Mouse (Mus musculus) erythroblast, adult 5-6 weeks (primary cell): ENCODE data around the gene Samd13. TPM values are rescaled to one million over a fixed set of nuclear protein-coding genes. Genes with fewer than 3 reads are reported as not detected.
A peak's percentile ranks its signal among the peaks of the same experiment; 100 is the strongest.

Experiments used
- ATAC-seq: replicated peaks from 2 replicates; pipeline ENCODE4 v1.8.0; 2016; ENCODE audit warnings: moderate number of reproducible peaks, mild to moderate bottlenecking, moderate TSS enrichment, inconsistent platforms; ENCODE audit not compliant: poor library complexity, low FRiP score, severe bottlenecking
- total RNA-seq, 2 experiments: library from RNA; stranded (forward) in 1 of 2; stranded (reverse) in 1 of 2; fragments of 150-400 nt in 1 of 2; fragments of 200-764, 138-1000 nt in 1 of 2; gene quantifications; 2 replicates each; pipeline versions ENCODE4 v1.2.3 to v1.2.4; 2015 to 2017; ENCODE audit warnings: low replicate concordance in 2 of 2

The Samd13 gene
- total RNA-seq, 2 experiments from 2014 or later, result 0.60 TPM; not detected in 1

DNA sequence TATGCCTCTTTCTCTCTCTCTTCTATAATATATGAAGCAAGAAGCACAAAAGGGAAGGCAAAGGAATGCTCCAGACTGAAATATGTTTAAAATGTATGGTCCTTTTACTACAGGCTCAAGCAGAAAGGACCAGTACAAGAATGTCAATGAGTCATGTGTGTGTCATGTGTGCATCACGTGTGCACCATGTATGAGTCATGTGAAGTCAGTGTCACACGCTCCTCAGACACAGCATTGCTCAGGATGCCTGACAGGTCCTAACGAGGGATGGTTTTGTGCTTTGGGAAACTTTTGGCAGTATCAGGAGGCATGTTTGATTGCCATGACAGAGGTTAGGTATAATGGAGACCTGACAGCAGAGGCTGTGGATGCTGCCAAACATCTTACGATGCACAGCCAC is 9.2 kb downstream of the Samd13 start:
- no peak for ATAC-seq

DNA sequence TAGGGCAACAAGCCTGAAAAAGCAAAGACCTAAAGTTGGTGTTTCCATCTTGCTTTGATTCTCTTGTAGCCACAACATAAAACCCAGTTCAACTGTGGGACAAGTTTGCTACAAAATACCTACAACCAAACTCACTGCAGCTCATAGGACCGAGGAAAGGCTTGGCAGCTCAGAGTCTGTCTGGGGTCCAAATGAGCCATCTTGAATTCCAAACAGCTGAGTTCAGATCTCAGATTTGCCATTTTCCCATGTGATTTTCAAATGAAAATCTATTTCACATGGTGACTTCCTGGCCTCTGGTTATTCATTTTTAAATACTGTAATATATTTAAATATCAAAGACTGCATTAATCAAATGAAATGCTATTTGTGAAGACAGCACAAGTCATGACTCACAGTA is 10.3 kb downstream of the Samd13 start:
- no peak for ATAC-seq

DNA sequence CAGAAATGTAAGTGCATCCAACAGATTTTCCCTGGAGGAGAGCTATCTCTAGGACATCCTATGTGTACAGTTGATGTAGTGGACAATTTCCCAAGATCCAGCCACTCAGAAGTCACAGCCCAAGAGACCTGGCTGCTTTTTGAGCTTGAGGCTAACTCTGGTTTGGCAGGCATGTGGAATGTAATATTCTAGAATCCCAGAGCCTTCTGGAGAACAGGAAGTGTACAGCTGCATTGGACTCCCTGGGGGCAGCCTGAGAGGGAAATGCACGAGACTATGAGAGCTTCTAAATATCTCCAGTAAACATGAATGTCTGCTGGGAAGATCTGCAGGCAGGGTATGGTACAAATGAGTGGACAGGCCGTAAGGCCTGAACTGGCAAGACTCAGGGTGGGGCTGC is 14.3 kb downstream of the Samd13 start:
- ATAC-seq, result no peak

DNA sequence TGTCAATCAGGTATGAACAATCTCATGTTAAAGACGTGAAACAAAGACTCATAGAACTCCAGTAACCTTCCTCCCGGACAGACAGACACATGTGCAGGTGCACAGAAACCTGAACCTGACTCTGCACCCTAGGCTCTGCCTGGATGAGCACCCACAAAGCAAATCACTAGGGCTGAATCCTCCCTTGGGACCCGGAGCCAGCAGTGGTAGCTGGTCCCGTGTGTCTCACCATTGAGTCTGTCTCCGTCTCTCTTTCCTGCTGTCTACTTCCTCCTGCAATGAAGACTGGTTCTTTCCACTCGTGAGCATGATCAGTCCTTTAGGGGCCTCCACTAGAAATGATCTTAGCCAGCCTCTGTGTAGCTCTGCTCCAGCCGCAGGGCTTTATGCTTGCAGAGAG is 23.5 kb downstream of the Samd13 start:
- no peak for ATAC-seq

DNA sequence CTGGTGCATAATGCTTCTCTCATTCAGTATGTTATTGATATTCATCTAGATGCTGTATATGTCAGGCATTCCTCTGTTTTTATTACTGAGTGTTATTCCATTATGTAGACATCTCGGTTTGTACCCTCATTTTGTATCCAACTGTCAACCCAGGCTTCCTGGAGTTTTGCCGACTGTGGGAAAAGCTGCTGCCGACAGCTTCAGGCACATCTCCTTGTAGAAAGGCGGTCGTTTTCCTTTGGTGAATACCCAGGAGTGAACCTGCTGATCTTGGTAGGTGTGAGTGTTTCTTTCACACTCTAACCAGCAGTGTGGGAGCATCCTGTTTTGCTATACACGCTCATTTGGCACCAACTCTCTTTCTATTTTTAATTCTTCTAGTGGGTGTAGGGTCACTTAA is 24.4 kb downstream of the Samd13 start:
- ATAC-seq, result no peak

DNA sequence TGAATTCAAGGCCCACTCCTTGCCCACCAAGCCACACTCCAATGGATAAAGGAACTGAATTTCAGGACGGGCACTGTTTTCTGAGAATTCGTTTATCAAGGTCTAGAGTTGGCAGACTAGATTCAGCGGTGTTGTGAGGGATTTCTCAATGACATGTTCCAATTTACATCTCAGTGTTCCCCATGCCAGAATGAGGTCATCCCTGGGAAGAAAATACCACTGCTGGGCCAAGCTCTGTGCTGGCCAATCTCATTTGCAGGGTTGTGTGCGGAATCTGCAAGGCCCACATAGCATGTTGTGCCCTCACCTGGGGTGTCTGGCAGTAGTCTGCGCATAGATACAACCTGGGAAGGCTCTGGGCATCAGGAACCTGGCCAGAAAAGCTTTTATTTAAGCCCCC is 26.1 kb downstream of the Samd13 start:
- ATAC-seq, result no peak

DNA sequence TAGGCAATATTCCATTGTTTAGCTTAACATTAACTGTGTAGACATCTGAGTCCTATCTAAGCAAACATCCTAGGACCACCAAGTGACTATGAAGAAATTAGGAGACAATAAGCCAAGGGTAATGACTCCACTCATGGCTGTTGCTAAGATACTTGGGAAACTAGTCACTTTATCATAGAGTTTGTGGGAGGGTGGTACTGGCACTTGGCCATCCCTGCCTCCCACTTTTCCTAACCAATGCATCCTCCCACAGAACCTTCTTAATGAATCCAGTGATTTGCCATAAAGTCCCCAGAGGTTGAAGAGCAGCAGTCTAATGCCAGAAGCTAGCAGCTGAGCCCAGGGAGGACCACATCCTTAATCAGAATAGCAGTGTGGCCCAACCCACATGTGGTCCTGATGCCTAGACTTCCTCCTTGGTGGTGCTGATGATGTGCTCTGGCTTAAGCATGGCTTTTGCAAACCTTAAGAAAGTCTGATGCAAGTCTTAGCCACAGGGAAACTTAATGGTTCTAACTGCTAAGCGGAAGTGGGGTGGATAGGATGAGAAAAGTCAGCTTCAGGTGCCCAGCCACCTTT is 27.2 kb downstream of the Samd13 start:
- ATAC-seq, result no peak

DNA sequence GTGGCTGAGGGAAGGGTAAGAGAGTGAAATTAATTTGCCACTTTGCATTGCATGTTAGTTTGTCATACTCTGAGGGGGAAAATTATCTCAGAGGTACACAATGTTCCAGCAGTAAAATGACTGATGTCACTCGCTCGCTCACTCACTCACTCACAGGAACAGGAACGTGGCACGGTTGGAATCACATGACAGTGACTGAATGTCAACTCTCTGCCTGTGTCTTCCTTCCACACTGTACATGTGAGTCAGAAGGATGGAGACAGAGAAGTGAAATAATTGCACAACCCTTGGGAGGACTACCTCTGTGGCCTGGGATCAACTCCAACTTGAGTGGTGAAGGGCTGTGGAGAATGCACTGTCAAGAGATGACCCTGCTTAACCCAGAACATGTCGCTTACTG is 28.0 kb downstream of the Samd13 start:
- no peak for ATAC-seq

DNA sequence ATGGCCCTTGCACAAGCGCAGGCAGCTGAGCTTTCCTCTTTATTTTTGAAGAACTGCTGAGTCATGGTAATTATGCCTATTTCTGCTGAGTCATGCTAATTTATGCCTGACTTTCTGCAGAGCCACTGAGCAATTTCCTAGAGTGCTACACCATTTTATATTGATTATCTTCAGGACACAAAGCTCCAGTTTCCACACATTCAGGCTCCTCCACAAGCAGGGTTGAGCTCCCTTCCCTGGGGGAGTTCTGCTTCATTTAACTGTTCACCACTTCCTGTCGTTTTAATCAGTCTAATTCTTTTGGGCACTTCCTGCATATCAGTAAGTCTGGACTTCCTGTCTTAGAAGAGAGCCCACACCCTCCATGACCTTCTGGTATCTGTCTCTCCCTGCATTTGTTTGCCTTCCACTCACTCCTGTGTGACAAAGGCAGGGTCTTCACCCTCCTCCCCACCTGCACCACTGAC is 30.2 kb downstream of the Samd13 start:
- ATAC-seq, result peak; percentile 78

DNA sequence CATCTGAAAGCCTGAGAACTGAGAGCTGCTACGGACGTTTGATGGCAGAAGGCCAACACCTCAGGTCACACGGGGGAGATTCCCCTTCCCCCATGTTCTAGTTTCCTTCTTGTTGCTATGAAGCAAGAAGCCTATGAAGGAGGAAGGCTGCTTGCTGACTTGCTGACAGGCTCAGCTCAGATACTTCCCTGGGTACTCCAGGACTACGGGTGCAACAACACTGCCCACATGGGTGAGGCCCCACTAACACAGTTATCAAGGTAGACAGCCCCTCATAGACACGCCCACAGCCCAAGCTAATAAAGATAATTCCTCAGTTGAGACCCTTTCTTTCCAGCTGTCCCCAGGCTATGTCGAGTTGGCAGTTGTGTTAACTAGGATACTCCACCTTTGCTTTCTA is 31.7 kb downstream of the Samd13 start:
- ATAC-seq, result peak; percentile 50; the same call in 1 of the 2 replicates

DNA sequence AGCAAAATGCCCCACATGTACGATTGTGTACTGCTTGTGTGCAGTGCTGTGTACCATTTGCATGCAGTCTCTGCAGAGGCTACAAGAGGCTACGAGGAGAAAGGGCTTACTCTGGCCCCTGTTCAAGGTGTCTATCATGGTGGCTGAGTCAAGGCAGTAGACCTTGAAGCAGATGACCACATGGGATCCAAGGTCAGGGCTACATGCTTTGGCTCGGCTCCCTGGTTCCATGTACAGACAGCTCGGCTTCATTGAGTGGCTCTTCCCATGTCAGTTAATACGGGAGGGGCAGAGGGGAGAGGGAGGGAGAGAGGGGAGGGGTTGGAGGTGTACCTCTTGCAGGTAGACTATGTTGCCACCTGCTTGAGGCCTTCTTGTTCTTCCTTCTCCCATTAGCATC is 33.0 kb downstream of the Samd13 start:
- ATAC-seq, result no peak

DNA sequence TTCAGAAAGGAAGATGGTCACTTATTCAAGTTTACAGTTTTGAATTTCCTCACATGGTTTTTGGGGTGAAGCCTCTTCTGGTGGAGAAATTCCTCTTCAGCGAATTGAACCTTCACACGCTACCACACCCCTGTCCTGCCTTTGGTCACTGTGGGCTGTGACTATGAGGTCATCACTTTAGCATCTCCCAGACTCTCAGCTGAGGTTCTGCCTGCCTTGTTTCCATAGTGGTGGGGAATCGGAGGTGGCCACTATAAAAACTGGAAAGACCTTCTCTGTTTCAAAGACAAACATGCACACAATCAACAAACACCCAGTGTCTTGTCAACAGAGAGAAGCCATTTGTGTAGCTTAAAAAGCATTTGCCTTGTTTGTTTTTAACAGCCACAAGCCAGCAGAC is 34.2 kb downstream of the Samd13 start, which contains the start of gene 4930503B20Rik:
Gene 4930503B20Rik, minus strand, starts transcription at position 101 of the 400 bp plus-strand sequence.
- no peak for ATAC-seq

DNA sequence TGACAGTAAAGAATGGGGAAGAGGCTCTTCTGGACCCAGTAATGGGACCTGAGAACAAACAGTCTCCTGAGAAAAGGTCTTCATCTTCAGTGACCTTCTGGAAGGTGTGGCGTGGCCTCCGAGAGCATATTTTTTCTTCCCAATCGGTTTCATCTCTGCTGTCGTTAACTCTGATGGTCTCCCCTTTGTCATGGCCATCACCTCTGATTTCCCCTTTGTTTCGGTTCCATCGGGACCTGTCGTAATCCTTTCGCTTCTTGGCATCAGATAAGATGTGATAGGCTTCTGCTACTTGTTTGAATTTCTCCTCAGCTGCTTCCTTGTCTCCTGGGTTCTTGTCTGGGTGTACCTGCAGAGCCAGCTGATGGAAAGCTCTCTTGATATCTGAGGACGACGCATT is 34.7 kb downstream of the Samd13 start:
- no peak for ATAC-seq

DNA sequence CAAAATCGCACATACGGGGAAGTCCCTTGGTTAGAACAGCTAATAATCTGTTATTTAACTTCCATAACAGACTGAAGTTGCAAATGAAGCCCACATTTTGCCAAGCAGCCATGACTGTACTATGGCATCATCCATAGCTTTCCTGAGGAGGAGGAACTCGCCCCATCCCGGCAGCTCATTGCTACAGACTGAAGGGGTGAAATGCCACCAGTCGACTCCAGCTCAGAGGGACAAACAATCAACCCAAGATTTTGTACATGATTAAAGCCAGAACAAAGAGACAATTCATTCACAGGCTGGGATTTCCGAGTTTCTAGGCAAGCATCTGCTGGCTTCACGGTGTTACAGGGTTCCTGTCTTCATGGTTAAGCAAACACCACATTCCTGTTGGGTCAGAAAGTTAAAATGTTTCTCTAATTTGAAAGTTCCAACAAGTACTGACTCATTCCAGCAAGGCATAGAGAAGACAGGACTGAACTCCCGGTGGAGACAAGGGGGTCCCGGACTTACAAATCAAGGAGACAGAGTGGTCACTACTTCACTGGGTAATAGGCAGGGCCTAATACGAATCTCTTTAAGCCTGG is 36.0 kb downstream of the Samd13 start:
- ATAC-seq, result no peak

DNA sequence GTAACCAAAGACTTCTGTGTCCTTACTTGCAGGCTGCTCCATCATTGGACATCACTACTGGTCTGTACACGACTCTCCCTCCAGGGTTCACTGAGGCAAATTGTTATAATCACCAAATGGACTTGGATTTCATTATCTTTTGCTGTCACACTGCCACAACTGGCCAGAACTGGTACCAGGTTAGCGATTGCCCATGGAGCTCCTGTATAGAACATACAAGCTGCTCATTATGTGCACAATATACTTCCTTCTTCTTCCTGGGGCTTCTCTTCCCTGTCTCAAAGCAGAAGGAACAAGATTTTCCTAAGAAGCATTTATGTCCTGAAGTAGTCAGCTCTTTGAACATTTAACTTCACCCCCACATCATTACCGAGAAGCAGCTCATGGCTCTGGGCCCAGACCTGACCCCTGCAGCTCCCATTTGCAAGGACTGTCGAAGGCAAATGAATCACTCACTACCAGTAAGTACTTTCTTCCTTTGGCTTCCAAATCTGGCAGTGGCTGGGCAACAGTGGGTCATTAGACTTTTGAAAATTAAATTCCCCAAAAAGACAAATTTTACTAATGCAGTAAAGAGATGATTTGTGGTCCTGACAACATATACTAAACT is 43.5 kb downstream of the Samd13 start:
- no peak for ATAC-seq

DNA sequence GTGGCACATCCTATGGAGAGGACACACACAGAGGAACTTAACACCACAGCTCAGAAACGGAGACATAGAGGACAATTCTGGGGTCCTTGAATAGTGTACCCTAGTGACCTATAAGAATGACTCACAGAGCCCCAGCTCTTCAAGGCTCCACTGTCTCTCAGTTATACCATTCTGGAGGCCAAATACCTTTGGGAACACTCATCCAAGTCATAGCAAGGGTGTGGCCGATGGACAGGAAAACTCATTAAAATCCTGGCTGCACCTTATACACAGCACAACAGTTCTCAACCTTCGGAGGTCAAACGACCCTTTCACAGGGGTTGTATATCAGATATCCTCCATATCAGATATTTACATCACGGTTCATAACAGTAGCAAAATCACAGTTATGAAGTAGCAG is 52.9 kb downstream of the Samd13 start:
- no peak for ATAC-seq

DNA sequence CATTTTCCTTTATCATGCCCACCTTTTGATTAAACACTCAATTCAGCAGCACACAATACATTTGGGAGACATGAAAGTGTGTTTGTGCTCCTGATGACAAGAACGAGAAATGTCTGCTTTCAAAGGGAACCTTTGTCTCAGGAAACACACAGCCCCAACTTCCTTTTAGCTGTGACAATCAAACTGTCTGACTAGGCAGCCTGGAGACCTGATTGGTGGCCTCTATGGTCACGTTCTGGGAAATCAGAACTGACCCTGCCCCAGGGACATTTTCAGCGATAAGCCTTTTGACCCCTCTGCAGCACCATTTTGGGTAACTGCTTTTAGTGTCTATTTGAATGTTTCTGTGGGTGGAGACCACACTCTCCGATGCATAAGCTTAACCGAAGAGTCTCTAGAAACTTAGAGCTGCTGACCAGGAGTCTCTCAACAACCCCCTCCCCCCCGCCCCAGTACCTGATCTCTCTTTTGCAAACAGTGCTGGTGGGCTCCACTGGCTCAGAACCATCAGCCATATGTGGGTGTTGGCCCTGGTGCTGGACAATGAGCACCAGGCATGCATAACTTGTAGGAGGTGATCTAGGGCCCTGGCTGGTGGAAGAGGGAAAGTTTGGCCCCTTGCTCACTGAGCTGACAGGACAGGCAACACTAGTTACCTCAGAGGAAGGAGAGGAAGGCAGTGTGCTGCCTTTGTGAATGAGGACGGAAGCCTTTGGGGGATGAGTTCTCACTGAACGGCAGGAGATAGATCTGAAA is 57.0 kb downstream of the Samd13 start:
- ATAC-seq, result no peak

DNA sequence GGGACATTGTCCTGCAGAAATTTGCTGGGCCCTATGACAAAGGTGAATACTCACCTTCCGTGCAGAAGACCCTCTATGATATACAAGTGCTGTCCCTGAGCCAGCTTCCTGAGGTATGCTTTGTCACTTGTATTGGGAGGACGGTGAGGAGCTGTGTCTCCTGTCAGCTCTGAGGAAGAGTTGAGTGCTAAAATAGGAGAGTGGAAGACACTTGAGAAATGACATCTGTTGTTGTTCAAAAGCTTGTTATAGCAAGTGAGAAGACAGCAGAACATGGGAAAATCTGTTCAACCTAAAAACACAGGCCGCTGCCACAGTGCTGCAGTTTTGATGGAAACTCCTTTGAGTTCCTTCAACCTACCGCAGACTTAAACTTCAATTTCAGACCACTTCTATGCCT is 59.6 kb downstream of the Samd13 start:
- ATAC-seq, result no peak

DNA sequence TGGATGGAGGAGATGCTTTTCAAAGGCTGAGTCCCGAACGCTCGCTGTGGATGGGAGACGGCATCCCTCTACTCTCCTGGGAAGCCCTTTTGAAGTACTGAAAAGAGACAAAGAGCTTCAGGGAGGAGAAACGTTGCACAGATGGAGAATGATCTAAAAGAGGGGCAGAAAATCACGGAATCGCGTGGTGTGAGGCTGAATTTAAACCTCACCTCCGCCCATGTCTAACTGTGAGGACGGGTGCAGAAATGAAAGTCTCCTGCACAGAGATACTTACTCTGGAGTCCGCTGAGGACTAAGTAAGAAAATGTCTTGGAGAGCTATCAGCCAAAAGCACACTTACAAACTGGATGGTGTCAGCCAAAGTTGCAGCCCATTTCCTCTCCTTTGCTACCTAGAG is 63.4 kb downstream of the Samd13 start:
- ATAC-seq, result no peak

DNA sequence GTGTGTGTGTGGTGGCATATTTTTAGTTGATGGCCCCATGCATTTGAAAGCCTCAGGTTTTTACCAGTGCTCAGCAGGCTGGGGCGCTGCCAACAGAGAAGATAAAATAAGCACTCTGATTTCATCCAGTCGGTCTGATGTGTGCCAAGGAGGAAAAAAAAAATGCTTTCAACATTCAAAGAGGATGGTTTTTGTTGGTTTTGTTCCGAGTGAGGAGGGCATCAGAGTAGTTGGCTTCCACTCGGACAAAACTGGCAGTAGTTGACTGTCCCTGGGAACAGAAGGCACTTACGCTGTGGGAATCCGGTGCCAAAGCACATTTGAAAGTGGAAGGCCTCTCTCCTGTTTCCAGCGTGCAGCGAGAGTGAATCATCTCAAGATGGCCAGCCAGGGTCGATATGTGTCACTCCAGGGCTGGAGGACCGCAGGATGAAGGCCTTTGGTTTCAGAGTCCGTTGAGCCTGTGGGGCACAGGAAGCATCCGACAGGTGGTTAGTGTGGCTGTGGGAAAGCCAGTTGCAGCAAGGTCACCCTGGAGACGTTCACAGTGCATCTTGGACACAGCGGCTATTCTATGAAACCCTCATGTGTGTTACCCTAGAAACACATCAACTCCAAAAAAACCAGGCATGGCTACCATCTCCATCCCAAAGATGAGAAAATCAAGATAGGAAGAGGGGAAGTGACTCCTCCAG is 64.7 kb downstream of the Samd13 start:
- ATAC-seq, result no peak
